Mouse (Mus musculus) limb, embryonic 14.5 days (tissue): ENCODE measurements at regions not wholly inside any gene's neighbourhood (a gene's known extent, or its start where the extent isn't known, plus 50 kb on each side); places are given as distances from the start of the nearest gene placed in this dataset.
"Not testable (repeated sequence)": the region's sequence is repeated elsewhere in the genome, so short reads cannot be mapped to it uniquely, and the experiment has no call there.

Source experiments
- ATAC-seq: fragments of 200-750 bp; cut with Nextera tagmentation; 2 replicates; pipeline ENCODE4 v1.8.0; 2017; ENCODE audit warnings: low read depth, moderate number of reproducible peaks, moderate TSS enrichment; ENCODE audit not compliant: low FRiP score
- DNase-seq: peaks from one replicate; pipeline ENCODE4 v3.0.0-alpha.2; 2015; ENCODE audit warnings: low spot score
- H3K27ac ChIP-seq: fragments of 300-500 bp; sonication (generic); replicated peaks from 2 replicates; pipeline ENCODE4 v1.5.1; 2014; ENCODE audit warnings: low read depth, mild to moderate bottlenecking, low read length, moderate library complexity, mixed read lengths
- H3K27me3 ChIP-seq: fragments of 300-500 bp; sonication (generic); 2 replicates; pipeline ENCODE4 v1.6.1; 2014; ENCODE audit warnings: low read length, mixed read lengths; ENCODE audit not compliant: control insufficient read depth, insufficient read depth
- H3K36me3 ChIP-seq: fragments of 300-500 bp; sonication (generic); 2 replicates; pipeline ENCODE4 v1.6.1; 2014; ENCODE audit warnings: mild to moderate bottlenecking, low read length, moderate library complexity, mixed read lengths; ENCODE audit not compliant: control insufficient read depth, insufficient read depth
- H3K4me1 ChIP-seq: fragments of 300-500 bp; sonication (generic); 2 replicates; pipeline ENCODE4 v1.6.1; 2014; ENCODE audit warnings: antibody characterized with exemption, low read length, mixed read lengths; ENCODE audit not compliant: control insufficient read depth, insufficient read depth
- H3K4me2 ChIP-seq: fragments of 300-500 bp; sonication (generic); replicated peaks from 2 replicates; pipeline ENCODE4 v1.6.1; 2014; ENCODE audit warnings: low read depth, mild to moderate bottlenecking, low read length, moderate library complexity; ENCODE audit not compliant: severe bottlenecking
- H3K4me3 ChIP-seq: fragments of 300-500 bp; sonication (generic); replicated peaks from 2 replicates; pipeline ENCODE4 v1.5.1; 2014; ENCODE audit warnings: low read length
- H3K9ac ChIP-seq: fragments of 300-500 bp; sonication (generic); 2 replicates; pipeline ENCODE4 v1.6.1; 2014; ENCODE audit warnings: mild to moderate bottlenecking, low read depth, low read length, moderate library complexity; ENCODE audit not compliant: severe bottlenecking
- H3K9me3 ChIP-seq: fragments of 300-500 bp; sonication (generic); 2 replicates; pipeline ENCODE4 v1.6.1; 2016; ENCODE audit warnings: low read length; ENCODE audit not compliant: control insufficient read depth
- POLR2A ChIP-seq: fragments of 200-500 bp; IDR thresholded peaks from 2 replicates; pipeline ENCODE4 v1.8.0; 2012; ENCODE audit warnings: inconsistent platforms, mild to moderate bottlenecking, moderate library complexity, borderline replicate concordance; ENCODE audit not compliant: insufficient read depth, insufficient read length; ENCODE audit errors: extremely low read depth
- WGBS: fragments of 180-500 bp; shearing (Covaris S2); extraction: QIAGEN DNeasy Blood & Tissue Kit; methylation state at CpG from one replicate; pipeline ENCODE4 v1.1.7; 2014; 5-methylcytosine and 5-hydroxymethylcytosine counted together

- H3K27ac ChIP-seq: no peak overlapping the region
- H3K36me3 ChIP-seq: no peaks in the 10 kb centered on the region
- ATAC-seq (no peak), DNase-seq (no peak)
- no peaks in the 10 kb centered on the region for H3K9me3 ChIP-seq
- no peak overlapping the region for H3K4me3 ChIP-seq
- no peak for TF ChIP-seq POLR2A
- H3K4me2 ChIP-seq: no peak overlapping the region
- H3K9ac ChIP-seq: no peak overlapping the region
- 95% methylated on average over 4 of the region's 4 CpGs for WGBS
- no peaks in the 10 kb centered on the region for H3K27me3 ChIP-seq
- no peaks in the 10 kb centered on the region for H3K4me1 ChIP-seq
Measured at GRCm38 (mm10) chr8:113512856-113513255, 122.5 kb upstream of the Mon1b start.

GRCm38 (mm10) chr8:113513886-113514730, 121.3 kb upstream of the Mon1b start:
- DNase-seq (no peak), ATAC-seq (no peak)
- H3K9me3 ChIP-seq: no peaks in the 10 kb centered on the region
- H3K4me3 ChIP-seq: no peak overlapping the region
- 48% methylated on average over 14 of the region's 14 CpGs for WGBS
- H3K9ac ChIP-seq: no peak overlapping the region
- H3K36me3 ChIP-seq: no peaks in the 10 kb centered on the region
- no peak overlapping the region for H3K4me2 ChIP-seq
- no peak for TF ChIP-seq POLR2A
- H3K4me1 ChIP-seq: no peaks in the 10 kb centered on the region
- no peak overlapping the region for H3K27ac ChIP-seq
- no peaks in the 10 kb centered on the region for H3K27me3 ChIP-seq

GRCm38 (mm10) chr8:113514731-113515375, 120.5 kb upstream of the Mon1b start:
- DNase-seq, H3K9ac ChIP-seq, H3K27me3 ChIP-seq, H3K27ac ChIP-seq, H3K9me3 ChIP-seq, H3K36me3 ChIP-seq, H3K4me1 ChIP-seq, H3K4me3 ChIP-seq, ATAC-seq, H3K4me2 ChIP-seq: not testable (repeated sequence)
- 61% methylated on average over 4 of the region's 4 CpGs for WGBS

- DNase-seq (peak; percentile 7), ATAC-seq (no peak)
- H3K4me3 ChIP-seq: no peak overlapping the region
- H3K27ac ChIP-seq: no peak overlapping the region
- no peak for TF ChIP-seq POLR2A
- H3K4me2 ChIP-seq: no peak overlapping the region
- 17% methylated on average over 7 of the region's 7 CpGs for WGBS
- H3K9ac ChIP-seq: no peak overlapping the region
- H3K9me3 ChIP-seq: no peaks in the 10 kb centered on the region; the same call in 1 of the 2 replicates
- H3K4me1 ChIP-seq: no peaks in the 10 kb centered on the region
- H3K27me3 ChIP-seq: no peaks in the 10 kb centered on the region
- no peaks in the 10 kb centered on the region for H3K36me3 ChIP-seq
Measured at GRCm38 (mm10) chr8:113516176-113516575, 119.2 kb upstream of the Mon1b start.

- 93% methylated on average over 1 of the region's 1 CpGs for WGBS
- DNase-seq: no peak
Measured at GRCm38 (mm10) chr8:113517912-113518311, 117.5 kb upstream of the Mon1b start.

More at GRCm38 (mm10) chr8:113517912-113518311, 117.5 kb upstream of the Mon1b start:
- no peak for ATAC-seq
- no peak for TF ChIP-seq POLR2A
- Histone ChIP-seq H3K4me1 (no peaks in the 10 kb centered on the region), H3K4me3 (no peak overlapping the region), H3K27me3 (no peaks in the 10 kb centered on the region), H3K4me2 (no peak overlapping the region), H3K36me3 (no peaks in the 10 kb centered on the region), H3K9ac (no peak overlapping the region), H3K9me3 (no peaks in the 10 kb centered on the region; the same call in 1 of the 2 replicates), H3K27ac (no peak overlapping the region)
